Mouse (Mus musculus) CH12.LX (cell line): ENCODE data around the gene 1300017J02Rik. TPM values are rescaled to one million over a fixed set of nuclear protein-coding genes. Genes with fewer than 3 reads are reported as not detected.

Experiments
- DNase-seq: peaks from one replicate; pipeline ENCODE4 v3.0.0-alpha.2; 2013; ENCODE audit errors: extremely low read depth
- H3K27ac ChIP-seq: 2 replicates; pipeline ENCODE4 v1.5.1; 2012; ENCODE audit warnings: low read depth, mild to moderate bottlenecking, control low read depth, moderate library complexity; ENCODE audit not compliant: insufficient read depth
- H3K27me3 ChIP-seq: replicated peaks from 2 replicates; pipeline ENCODE3; 2012; ENCODE audit warnings: inconsistent platforms
- H3K36me3 ChIP-seq, 2 experiments: replicated peaks in 1 of 2; 2 replicates each; pipeline versions ENCODE3 to v1.6.1; 2012; ENCODE audit warnings: inconsistent platforms in 1 of 2, low read length in 1 of 2, mild to moderate bottlenecking in 1 of 2, mixed read lengths in 1 of 2, moderate library complexity in 1 of 2; ENCODE audit not compliant: control insufficient read depth in 1 of 2, insufficient read depth in 1 of 2
- H3K4me1 ChIP-seq, 2 experiments: 2 replicates each; pipeline ENCODE4 v1.6.1; 2012; ENCODE audit warnings: inconsistent platforms in 1 of 2, moderate library complexity in 1 of 2; ENCODE audit not compliant: insufficient read depth in 2 of 2, control insufficient read depth in 1 of 2
- H3K4me2 ChIP-seq: 2 replicates; pipeline ENCODE4 v1.6.1; 2012; ENCODE audit warnings: low read depth, mild to moderate bottlenecking, control low read depth; ENCODE audit not compliant: poor library complexity, insufficient read depth, severe bottlenecking
- H3K4me3 ChIP-seq, 3 experiments: fragments of 150-350 bp in 1 of 3; sonication (generic) in 1 of 3; replicated peaks in 1 of 3; 2 replicates each; pipeline versions ENCODE3 to v1.5.1; 2011 to 2012; ENCODE audit warnings: low read depth in 2 of 3, low read length in 2 of 3, mild to moderate bottlenecking in 2 of 3, moderate library complexity in 2 of 3, control low read depth in 1 of 3, improper control_type of control experiment in 1 of 3, inconsistent platforms in 1 of 3, mixed read lengths in 1 of 3; ENCODE audit not compliant: poor library complexity in 1 of 3
- H3K79me2 ChIP-seq: replicated peaks from 2 replicates; pipeline ENCODE4 v1.6.1; 2012; ENCODE audit warnings: mild to moderate bottlenecking, moderate library complexity; ENCODE audit not compliant: control insufficient read depth, poor library complexity, insufficient read depth, severe bottlenecking; ENCODE audit errors: extremely low read depth
- H3K9ac ChIP-seq: 2 replicates; pipeline ENCODE4 v1.6.1; 2012; ENCODE audit warnings: low read depth, mild to moderate bottlenecking, control low read depth, moderate library complexity; ENCODE audit not compliant: insufficient read depth
- H3K9me3 ChIP-seq: replicated peaks from 2 replicates; pipeline ENCODE3; 2012; ENCODE audit warnings: low read length, inconsistent platforms, mixed read lengths
- BHLHE40 ChIP-seq: IDR thresholded peaks from 2 replicates; pipeline ENCODE4 v1.6.1; 2011; ENCODE audit warnings: mild to moderate bottlenecking, low read depth, low read length, improper control_type of control experiment
- CHD1 ChIP-seq: IDR thresholded peaks from 2 replicates; pipeline ENCODE4 v1.6.1; 2012; ENCODE audit warnings: low read depth, low read length, improper control_type of control experiment, inconsistent platforms
- CHD2 ChIP-seq: IDR thresholded peaks from 2 replicates; pipeline ENCODE4 v1.6.1; 2011; ENCODE audit warnings: low read length, improper control_type of control experiment
- CTCF ChIP-seq, 2 experiments: IDR thresholded peaks in 1 of 2; conservative IDR thresholded peaks in 1 of 2; 2 replicates each; pipeline ENCODE4 v1.5.1; 2011 to 2012; ENCODE audit warnings: low read depth in 2 of 2, low read length in 2 of 2, improper control_type of control experiment in 1 of 2, inconsistent platforms in 1 of 2, mild to moderate bottlenecking in 1 of 2, moderate library complexity in 1 of 2
- E2F4 ChIP-seq: IDR thresholded peaks from 2 replicates; pipeline ENCODE4 v1.6.1; 2011; ENCODE audit warnings: low read depth, low read length, improper control_type of control experiment; ENCODE audit not compliant: insufficient replicate concordance
- EP300 ChIP-seq: IDR thresholded peaks from 2 replicates; pipeline ENCODE4 v1.6.1; 2011; ENCODE audit warnings: low read length, improper control_type of control experiment
- ETS1 ChIP-seq: conservative IDR thresholded peaks from 2 replicates; pipeline ENCODE4 v1.6.1; 2012; ENCODE audit warnings: low read depth, mild to moderate bottlenecking, inconsistent platforms, low read length, improper control_type of control experiment, moderate library complexity
- GABPA ChIP-seq: IDR thresholded peaks from 2 replicates; pipeline ENCODE4 v1.6.1; 2012; ENCODE audit warnings: low read depth, low read length, improper control_type of control experiment, inconsistent platforms; ENCODE audit not compliant: insufficient replicate concordance
- HCFC1 ChIP-seq: IDR thresholded peaks from 2 replicates; pipeline ENCODE4 v1.6.1; 2012; ENCODE audit warnings: low read depth, mild to moderate bottlenecking, inconsistent platforms, low read length, improper control_type of control experiment
- IRF4 ChIP-seq: IDR thresholded peaks from 2 replicates; pipeline ENCODE4 v1.6.1; 2014; ENCODE audit warnings: low read depth, mild to moderate bottlenecking, inconsistent platforms, low read length, improper control_type of control experiment
- JUN ChIP-seq: IDR thresholded peaks from 2 replicates; pipeline ENCODE4 v1.6.1; 2011; ENCODE audit warnings: low read depth, mild to moderate bottlenecking, low read length, improper control_type of control experiment, moderate library complexity; ENCODE audit not compliant: insufficient read depth
- JUND ChIP-seq: conservative IDR thresholded peaks from 2 replicates; pipeline ENCODE4 v1.6.1; 2011; ENCODE audit warnings: low read depth, low read length, improper control_type of control experiment
- KAT2A ChIP-seq: IDR thresholded peaks from 2 replicates; pipeline ENCODE4 v1.6.1; 2012; ENCODE audit warnings: low read length, improper control_type of control experiment, inconsistent platforms; ENCODE audit not compliant: insufficient replicate concordance
- MAFK ChIP-seq: IDR thresholded peaks from 2 replicates; pipeline ENCODE4 v1.6.1; 2011; ENCODE audit warnings: low read length, improper control_type of control experiment; ENCODE audit not compliant: insufficient replicate concordance
- MAX ChIP-seq: IDR thresholded peaks from 2 replicates; pipeline ENCODE4 v1.6.1; 2011; ENCODE audit warnings: low read length, improper control_type of control experiment
- MAZ ChIP-seq: IDR thresholded peaks from 2 replicates; pipeline ENCODE4 v1.6.1; 2012; ENCODE audit warnings: low read depth, mild to moderate bottlenecking, inconsistent platforms, low read length, improper control_type of control experiment, moderate library complexity
- MXI1 ChIP-seq: IDR thresholded peaks from 2 replicates; pipeline ENCODE4 v1.6.1; 2011; ENCODE audit warnings: mild to moderate bottlenecking, low read depth, low read length, improper control_type of control experiment
- MYC ChIP-seq: IDR thresholded peaks from 2 replicates; pipeline ENCODE4 v1.6.1; 2011; ENCODE audit warnings: low read depth, mild to moderate bottlenecking, improper control_type of control experiment, low read length
- NELFE ChIP-seq: IDR thresholded peaks from 2 replicates; pipeline ENCODE4 v1.6.1; 2011; ENCODE audit warnings: low read depth, low read length, improper control_type of control experiment
- NRF1 ChIP-seq: IDR thresholded peaks from 2 replicates; pipeline ENCODE4 v1.6.1; 2014; ENCODE audit warnings: low read depth, mild to moderate bottlenecking, inconsistent platforms, low read length, improper control_type of control experiment, moderate library complexity
- POLR2A ChIP-seq: IDR thresholded peaks from 2 replicates; pipeline ENCODE4 v1.6.1; 2011; ENCODE audit warnings: low read depth, mild to moderate bottlenecking, improper control_type of control experiment, low read length
- POLR2AphosphoS2 ChIP-seq: IDR thresholded peaks from 2 replicates; pipeline ENCODE4 v1.6.1; 2011; ENCODE audit warnings: low read depth, low read length, improper control_type of control experiment
- RCOR1 ChIP-seq: conservative IDR thresholded peaks from 2 replicates; pipeline ENCODE4 v1.6.1; 2012; ENCODE audit warnings: low read depth, mild to moderate bottlenecking, inconsistent platforms, low read length, improper control_type of control experiment
- SIN3A ChIP-seq: IDR thresholded peaks from 2 replicates; pipeline ENCODE4 v1.6.1; 2012; ENCODE audit warnings: low read length, improper control_type of control experiment, inconsistent platforms
- SMC3 ChIP-seq: IDR thresholded peaks from 2 replicates; pipeline ENCODE4 v1.6.1; 2011; ENCODE audit warnings: low read depth, low read length, improper control_type of control experiment
- TBP ChIP-seq: conservative IDR thresholded peaks from 2 replicates; pipeline ENCODE4 v1.6.1; 2011; ENCODE audit warnings: low read depth, low read length, improper control_type of control experiment
- UBTF ChIP-seq: IDR thresholded peaks from 2 replicates; pipeline ENCODE4 v1.6.1; 2012; ENCODE audit warnings: low read depth, mild to moderate bottlenecking, inconsistent platforms, low read length, improper control_type of control experiment, moderate library complexity
- USF1 ChIP-seq: IDR thresholded peaks from 2 replicates; pipeline ENCODE4 v1.6.1; 2014; ENCODE audit warnings: low read depth, mild to moderate bottlenecking, inconsistent platforms, low read length, improper control_type of control experiment
- USF2 ChIP-seq: conservative IDR thresholded peaks from 2 replicates; pipeline ENCODE4 v1.6.1; 2011; ENCODE audit warnings: low read depth, low read length, improper control_type of control experiment
- ZC3H11A ChIP-seq: IDR thresholded peaks from 2 replicates; pipeline ENCODE4 v1.6.1; 2012; ENCODE audit warnings: low read depth, mild to moderate bottlenecking, inconsistent platforms, low read length, improper control_type of control experiment
- ZMIZ1 ChIP-seq: IDR thresholded peaks from 2 replicates; pipeline ENCODE4 v1.6.1; 2012; ENCODE audit warnings: low read depth, mild to moderate bottlenecking, inconsistent platforms, low read length, improper control_type of control experiment
- dilution Hi-C: fragments of 300-500 bp; cut with MboI; formaldehyde crosslinking; loops from 2 replicates; pipeline ENCODE4 v1.14.3; 2020; ENCODE audit warnings: low sequenced_read_pairs; ENCODE audit not compliant: extremely low pct_unique_long_range_greater_than_20kb, extremely low pct_ligation_motif_present
- in situ Hi-C: fragments of 300-500 bp; cut with MboI; formaldehyde crosslinking; loops from 3 replicates; pipeline ENCODE4 v1.14.3; 2019; ENCODE audit warnings: low sequenced_read_pairs, low pct_ligation_motif_present, low pct_unique_long_range_greater_than_20kb, mixed read lengths
- polyA plus RNA-seq: library from polyadenylated mRNA; unstranded; fragments of >175 nt; gene quantifications from 2 replicates; pipeline ENCODE4 v1.2.1, GENCODE M21; 2012; ENCODE audit warnings: low read depth; ENCODE audit not compliant: insufficient read length
- total RNA-seq, 2 experiments: library from RNA; depleted of rRNA; stranded (reverse); fragments of 300-350 nt in 1 of 2; fragments of >200 nt in 1 of 2; gene quantifications; 2 replicates each; pipeline ENCODE4 v1.2.3; 2012 to 2014

The 1300017J02Rik gene
- total and polyA plus RNA-seq, 3 experiments: 0.59 to 0.81 TPM; not detected in 1

DNA sequence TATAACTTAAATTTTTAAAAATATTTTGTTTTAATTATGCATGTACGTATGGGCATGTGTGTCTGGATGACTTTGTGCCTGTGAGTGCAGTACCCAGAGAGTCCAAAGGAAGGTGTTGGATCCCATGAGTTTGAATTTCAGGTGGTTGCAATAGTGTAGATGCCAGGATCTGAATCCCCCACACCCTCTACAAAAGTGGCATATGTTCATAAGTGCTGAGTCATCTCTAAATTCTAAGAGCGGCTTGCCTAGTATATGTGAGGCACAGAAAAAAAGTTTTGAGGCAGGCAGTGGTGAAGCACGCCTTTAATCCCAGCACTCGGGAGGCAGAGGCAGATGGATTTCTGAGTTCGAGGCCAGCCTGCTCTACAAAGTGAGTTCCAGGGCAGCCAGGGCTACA lies 99.1 kb downstream of the 1300017J02Rik start:
- Histone ChIP-seq H3K9me3 (peaks cover 4% of the 10 kb centered on the region), H3K79me2 (peaks cover 9% of the 10 kb centered on the region), H3K36me3 (no peaks in the 10 kb centered on the region), H3K4me1 (peaks cover 0 to 2% of the 10 kb centered on the region in 2 experiments; a peak in 2 of 4 replicates), H3K27me3 (peaks cover 19% of the 10 kb centered on the region), H3K4me3 (no peak overlapping the region), H3K27ac (no peak overlapping the region), H3K9ac (no peak overlapping the region), H3K4me2 (no peak overlapping the region)
- no peak for DNase-seq
- dilution Hi-C loops: no loop called here
- in situ Hi-C loops: no loop called here
- TF ChIP-seq MAX (no peak), MAFK (peak; percentile 57; the same call in 1 of the 2 replicates), IRF4 (no peak)
- TF ChIP-seq, all 38 proteins: peak for 1

- peaks cover 20 to 29% of the 10 kb centered on the region in 2 experiments for H3K36me3 ChIP-seq
- dilution Hi-C loops: no loop called here
- peak within 1 kb of the TSS; percentile 72 for H3K4me2 ChIP-seq
- H3K4me3 ChIP-seq: peak within 1 kb of the TSS; percentile 82 to 99 (median 95)
- peak; percentile 89 for DNase-seq
- H3K27ac ChIP-seq: peak within 1 kb of the TSS; percentile 7; the same call in 1 of the 2 replicates
- H3K9ac ChIP-seq: peak within 1 kb of the TSS; percentile 89
- peaks cover 19% of the 10 kb centered on the region for H3K79me2 ChIP-seq
- peaks cover 4 to 11% of the 10 kb centered on the region in 2 experiments; a peak in 3 of 4 replicates for H3K4me1 ChIP-seq
- in situ Hi-C loops: no loop called here
- H3K27me3 ChIP-seq: no peaks in the 10 kb centered on the region
- peaks cover 4% of the 10 kb centered on the region for H3K9me3 ChIP-seq
- peak; percentile 97 for TF ChIP-seq MYC
- TF ChIP-seq SIN3A: peak; percentile 73
- no peak for TF ChIP-seq NRF1
- TF ChIP-seq EP300: no peak
- TF ChIP-seq MAZ: no peak
- peak; percentile 79; the same call in 1 of the 2 replicates for TF ChIP-seq GABPA
- peak; percentile 95 for TF ChIP-seq TBP
- 0 out of 2 replicates have a peak, but pooled peaks have one; percentile 49 for TF ChIP-seq IRF4
- peak; percentile 100 for TF ChIP-seq HCFC1
- 0 out of 2 replicates have a peak, but pooled peaks have one; percentile 16 for TF ChIP-seq RCOR1
- peak; percentile 73 for TF ChIP-seq NELFE
- no peak for TF ChIP-seq SMC3
- TF ChIP-seq ZMIZ1: peak; percentile 80
- peak; percentile 94 for TF ChIP-seq MXI1
- TF ChIP-seq E2F4: peak; percentile 79; the same call in 1 of the 2 replicates
- 0 out of 2 replicates have a peak, but pooled peaks have one; percentile 54 for TF ChIP-seq UBTF
- no peak for TF ChIP-seq MAFK
- no peak for TF ChIP-seq CTCF (conservative IDR thresholded peaks at IDR 0.05 in 1 of 2, IDR thresholded peaks at IDR 0.05 in 1 of 2; ENCODE audit: low read depth in 2 of 2, low read length in 2 of 2)
- TF ChIP-seq KAT2A: peak; percentile 97
- TF ChIP-seq USF1: no peak
- peak; percentile 4; the same call in 1 of the 2 replicates for TF ChIP-seq CHD1
- no peak for TF ChIP-seq CHD2
- no peak for TF ChIP-seq ZC3H11A
- TF ChIP-seq USF2: no peak
- TF ChIP-seq JUND: no peak
- TF ChIP-seq POLR2A: peak; percentile 88
- no peak for TF ChIP-seq JUN
- TF ChIP-seq POLR2AphosphoS2: no peak
- TF ChIP-seq BHLHE40: no peak
- no peak for TF ChIP-seq ETS1
Measured at GRCm38 (mm10) chr9:103201561-103202260, 103.2 kb downstream of the 1300017J02Rik start, which contains the start of gene Srprb. Gene Srprb, minus strand, starts transcription at chr9:103202137.
